Mouse (Mus musculus): ENCODE measurements at regions not wholly inside any gene's neighbourhood (a gene's known extent, or its start where the extent isn't known, plus 50 kb on each side); places are given as distances from the start of the nearest gene placed in this dataset.

DNA sequence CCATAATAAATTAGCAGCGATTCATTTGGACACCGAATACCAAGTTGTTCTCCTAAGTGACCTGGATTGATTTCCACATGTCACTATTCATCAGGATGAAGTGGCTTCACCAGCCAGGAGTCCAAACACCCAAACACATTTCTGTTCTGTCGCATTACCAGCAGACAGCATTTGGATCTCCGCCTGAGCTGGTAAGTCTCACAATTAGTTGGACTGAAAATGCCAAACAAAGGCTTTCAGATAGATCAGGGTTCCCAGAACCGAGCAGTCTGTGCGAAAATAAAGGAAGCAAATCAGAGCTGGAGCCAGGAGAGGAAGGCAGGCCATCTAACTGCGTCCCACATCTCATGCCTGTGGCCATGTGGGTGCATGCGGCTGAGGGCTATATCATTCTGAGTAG is 251.5 kb upstream of the Eef2kmt start:
- in situ Hi-C loops (cut with MboI; ENCODE audit: low pct_unique_long_range_greater_than_20kb in 1 of 2, low sequenced_read_pairs in 2 of 2, unreplicated experiment in 1 of 2): no loop called here

DNA sequence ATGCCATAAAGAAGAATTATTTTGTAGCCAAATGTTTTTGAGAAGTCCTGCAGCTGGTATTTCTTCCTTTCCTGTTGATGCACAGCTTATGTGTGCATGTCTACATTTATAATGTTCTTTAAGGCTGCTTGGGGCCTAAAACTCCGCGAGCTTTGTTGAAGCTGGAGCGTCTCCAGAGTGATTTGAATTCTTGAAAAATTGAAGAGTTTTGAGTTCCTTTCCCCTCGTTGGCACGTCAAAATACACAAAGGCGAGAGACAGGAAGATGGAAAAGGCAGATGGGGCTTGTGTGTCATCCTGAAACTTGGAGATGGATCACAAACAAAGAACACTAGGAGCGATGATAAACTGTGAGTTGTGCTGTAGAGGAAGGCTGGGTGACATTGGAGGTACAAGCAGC is 246.2 kb upstream of the Eef2kmt start:
- in situ Hi-C loops (cut with MboI; ENCODE audit: low pct_unique_long_range_greater_than_20kb in 1 of 2, low sequenced_read_pairs in 2 of 2, unreplicated experiment in 1 of 2): no loop called here

DNA sequence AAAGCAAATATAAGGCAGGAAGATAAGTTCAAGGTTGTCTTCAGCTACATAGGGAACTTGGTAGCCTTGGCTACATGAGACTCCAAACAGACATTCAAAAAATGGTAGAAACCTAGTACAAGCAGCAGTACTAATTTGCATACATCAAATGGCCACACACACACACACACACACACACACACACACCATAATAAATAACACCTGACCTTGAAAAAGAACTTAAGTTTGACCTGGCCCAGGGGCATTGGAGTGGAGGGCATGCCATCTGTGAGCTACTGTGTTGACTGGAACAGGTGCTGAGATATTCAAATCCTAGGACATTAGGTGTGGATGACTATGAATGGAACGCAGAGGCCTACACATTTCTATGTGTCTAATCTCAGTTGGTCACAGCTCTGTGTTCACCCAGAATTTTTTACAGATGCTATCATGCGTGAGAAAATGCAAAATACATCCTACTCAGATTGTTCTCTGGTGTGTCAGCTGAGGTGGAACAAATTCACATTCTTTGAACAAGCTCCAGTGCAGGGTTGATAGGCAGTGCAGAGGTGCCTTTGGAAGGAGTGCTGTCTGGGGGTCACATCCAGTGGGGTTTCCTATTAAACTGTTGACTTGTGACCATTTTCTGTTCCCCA is 240.4 kb upstream of the Eef2kmt start:
- in situ Hi-C loops (cut with MboI; ENCODE audit: low pct_unique_long_range_greater_than_20kb in 1 of 2, low sequenced_read_pairs in 2 of 2, unreplicated experiment in 1 of 2): no loop called here

DNA sequence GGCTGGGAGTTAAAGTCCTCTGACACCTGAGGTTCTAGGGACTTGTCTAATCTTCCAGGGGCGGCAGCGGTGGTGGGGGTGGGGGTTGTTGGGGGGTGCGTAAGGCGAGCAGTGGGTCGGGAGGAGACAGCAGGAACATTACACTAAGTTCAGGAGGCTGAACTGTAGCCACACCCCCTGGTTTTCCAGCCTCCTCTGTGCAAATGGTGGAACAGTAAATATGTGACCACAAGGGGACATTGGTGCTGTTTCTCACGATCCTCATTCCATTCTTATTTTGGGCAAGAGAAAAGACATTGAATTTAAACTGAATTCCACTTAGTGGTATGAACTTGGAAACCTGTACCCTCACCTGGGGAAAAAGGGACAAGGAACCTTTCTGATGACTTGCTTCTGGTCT is 237.6 kb upstream of the Eef2kmt start:
- in situ Hi-C loops (cut with MboI; ENCODE audit: low pct_unique_long_range_greater_than_20kb in 1 of 2, low sequenced_read_pairs in 2 of 2, unreplicated experiment in 1 of 2): no loop called here

DNA sequence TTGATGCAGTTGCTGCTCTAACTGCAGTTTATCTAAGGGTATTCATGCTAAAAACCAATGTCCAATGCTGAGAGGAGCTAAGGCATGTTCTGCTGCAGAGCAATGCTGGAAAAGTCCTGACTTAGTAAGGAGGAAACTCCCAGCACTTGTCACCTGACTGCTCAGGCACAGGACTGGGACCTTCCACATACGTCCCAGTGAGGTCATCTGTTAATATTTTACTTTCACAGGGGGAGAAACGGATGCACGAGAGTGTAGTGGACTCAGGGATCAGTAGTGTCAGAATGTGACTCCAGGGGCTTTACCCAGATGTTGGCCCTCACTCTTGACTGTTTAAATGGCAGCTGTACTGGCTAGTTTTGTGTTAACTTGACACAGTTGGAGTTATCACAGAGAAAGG is 231.5 kb upstream of the Eef2kmt start:
- in situ Hi-C loops (cut with MboI; ENCODE audit: low pct_unique_long_range_greater_than_20kb in 1 of 2, low sequenced_read_pairs in 2 of 2, unreplicated experiment in 1 of 2): no loop called here

DNA sequence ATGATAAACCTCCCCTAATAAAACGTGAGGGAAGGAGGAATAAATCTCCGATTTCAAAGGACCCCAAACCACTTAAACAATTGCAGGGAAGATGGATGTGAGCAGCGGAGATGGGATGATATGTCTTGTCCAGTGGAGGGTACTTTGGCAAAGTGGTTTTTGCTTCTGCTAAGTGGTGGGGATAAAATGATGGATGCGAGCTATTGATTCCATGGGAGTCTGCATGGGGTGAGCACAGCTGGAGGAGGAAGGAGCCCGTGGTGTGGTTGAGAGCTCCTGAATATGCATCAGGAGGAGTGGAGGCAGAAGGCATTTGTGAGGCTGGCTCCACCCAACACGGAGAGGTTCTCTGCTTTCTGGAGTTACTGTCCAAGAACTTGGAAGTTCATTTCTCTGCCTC is 227.6 kb upstream of the Eef2kmt start:
- in situ Hi-C loops (cut with MboI; ENCODE audit: low pct_unique_long_range_greater_than_20kb in 1 of 2, low sequenced_read_pairs in 2 of 2, unreplicated experiment in 1 of 2): no loop called here

DNA sequence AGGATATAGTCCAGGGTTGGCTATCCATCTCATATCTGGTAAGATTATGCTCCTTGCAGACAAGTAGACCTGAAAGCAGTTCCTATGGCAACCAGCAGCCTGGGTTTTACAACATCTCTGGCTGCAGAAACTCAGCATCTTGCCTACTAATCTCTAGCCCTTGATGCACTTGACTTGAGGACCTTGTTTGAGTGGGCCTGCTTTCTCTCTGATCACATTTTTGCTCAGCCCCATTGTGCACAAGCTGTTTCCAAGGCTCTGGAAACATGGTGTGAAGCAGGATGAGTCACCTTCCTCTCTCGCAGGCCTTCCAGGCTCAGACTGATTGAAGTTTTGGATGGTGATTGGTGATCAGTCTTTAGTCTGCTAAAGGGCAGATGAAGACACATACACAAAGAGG is 224.4 kb upstream of the Eef2kmt start:
- in situ Hi-C loops (cut with MboI; ENCODE audit: low pct_unique_long_range_greater_than_20kb in 1 of 2, low sequenced_read_pairs in 2 of 2, unreplicated experiment in 1 of 2): no loop called here

DNA sequence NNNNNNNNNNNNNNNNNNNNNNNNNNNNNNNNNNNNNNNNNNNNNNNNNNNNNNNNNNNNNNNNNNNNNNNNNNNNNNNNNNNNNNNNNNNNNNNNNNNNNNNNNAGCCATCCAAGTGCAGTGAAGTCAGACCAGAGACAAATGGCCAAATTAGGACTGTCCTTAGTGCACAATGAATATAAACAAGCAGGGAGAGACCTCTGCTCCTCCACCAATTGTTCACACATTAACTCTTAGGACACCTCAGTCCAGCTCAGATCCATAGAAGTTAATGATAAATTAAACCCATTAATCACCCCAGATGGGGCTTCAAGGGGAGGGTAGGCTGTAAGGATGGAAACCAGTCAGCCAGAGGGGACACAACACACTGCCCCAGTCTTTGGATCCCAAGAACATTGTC is 223.2 kb upstream of the Eef2kmt start:
- in situ Hi-C loops (cut with MboI; ENCODE audit: low pct_unique_long_range_greater_than_20kb in 1 of 2, low sequenced_read_pairs in 2 of 2, unreplicated experiment in 1 of 2): loop anchor here in 1 of 2 experiments (5.0 kb wide), 1 partner anchor 53 kb away; no protein-coding TSS in a partner anchor

DNA sequence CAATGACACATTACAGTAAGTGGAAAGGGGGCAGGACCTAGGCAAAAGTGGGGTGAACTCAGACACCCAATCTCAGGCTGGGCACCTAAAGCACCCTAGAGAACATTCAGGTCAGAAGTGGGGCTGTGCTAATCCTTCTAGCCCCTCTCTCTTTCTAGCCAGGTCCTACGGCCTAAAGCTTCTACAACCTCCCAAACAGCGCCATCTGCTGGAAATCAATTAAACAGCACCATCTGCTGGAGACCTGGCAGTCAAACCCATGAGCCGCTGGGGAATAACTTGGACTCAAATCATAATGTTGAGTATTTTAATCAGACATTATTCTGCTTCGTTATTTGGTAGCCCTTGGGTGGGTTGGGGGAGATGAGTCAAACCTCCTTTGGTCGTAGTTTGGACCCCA is 215.5 kb upstream of the Eef2kmt start:
- in situ Hi-C loops (cut with MboI; ENCODE audit: low pct_unique_long_range_greater_than_20kb in 1 of 2, low sequenced_read_pairs in 2 of 2, unreplicated experiment in 1 of 2): no loop called here

DNA sequence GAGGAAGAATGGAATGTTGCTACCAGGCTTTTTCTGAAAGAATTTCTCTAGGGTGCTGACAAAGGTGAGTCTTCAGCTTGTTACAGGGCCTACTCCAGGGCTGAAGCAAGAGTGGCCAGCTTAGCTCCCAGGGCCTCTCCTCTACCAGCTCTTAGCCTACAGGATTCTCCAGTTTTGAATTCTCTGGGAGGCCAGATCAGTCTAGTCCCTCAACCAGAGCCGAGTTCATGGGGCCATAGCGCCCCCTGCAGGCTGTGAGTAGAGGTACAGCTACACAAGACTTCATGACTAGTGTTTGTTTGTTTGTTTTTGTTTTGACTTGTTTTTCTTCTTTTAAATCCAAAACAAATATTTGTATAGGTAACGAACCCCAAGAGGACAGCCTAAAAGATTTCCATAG is 211.8 kb upstream of the Eef2kmt start:
- in situ Hi-C loops (cut with MboI; ENCODE audit: low pct_unique_long_range_greater_than_20kb in 1 of 2, low sequenced_read_pairs in 2 of 2, unreplicated experiment in 1 of 2): no loop called here

DNA sequence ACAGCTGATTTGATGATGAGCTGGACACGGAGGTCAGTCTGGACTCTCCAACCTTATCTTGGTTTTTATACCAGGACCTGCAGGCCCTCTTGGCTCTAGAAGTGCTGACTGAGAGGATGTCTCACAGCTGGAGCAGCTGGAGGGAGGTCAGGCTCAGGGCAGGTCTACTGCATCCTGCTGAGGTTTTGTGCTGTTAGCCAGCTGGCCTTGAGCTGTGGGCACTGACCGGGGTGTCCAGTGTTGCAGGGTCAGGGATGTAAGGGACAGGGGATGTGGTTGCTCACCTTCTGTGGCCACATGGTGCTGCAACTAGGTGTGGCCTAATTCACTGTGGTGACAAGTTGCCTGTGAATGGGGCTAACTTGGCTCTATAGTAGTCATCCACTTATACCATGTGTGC is 211.0 kb upstream of the Eef2kmt start:
- in situ Hi-C loops (cut with MboI; ENCODE audit: low pct_unique_long_range_greater_than_20kb in 1 of 2, low sequenced_read_pairs in 2 of 2, unreplicated experiment in 1 of 2): no loop called here

DNA sequence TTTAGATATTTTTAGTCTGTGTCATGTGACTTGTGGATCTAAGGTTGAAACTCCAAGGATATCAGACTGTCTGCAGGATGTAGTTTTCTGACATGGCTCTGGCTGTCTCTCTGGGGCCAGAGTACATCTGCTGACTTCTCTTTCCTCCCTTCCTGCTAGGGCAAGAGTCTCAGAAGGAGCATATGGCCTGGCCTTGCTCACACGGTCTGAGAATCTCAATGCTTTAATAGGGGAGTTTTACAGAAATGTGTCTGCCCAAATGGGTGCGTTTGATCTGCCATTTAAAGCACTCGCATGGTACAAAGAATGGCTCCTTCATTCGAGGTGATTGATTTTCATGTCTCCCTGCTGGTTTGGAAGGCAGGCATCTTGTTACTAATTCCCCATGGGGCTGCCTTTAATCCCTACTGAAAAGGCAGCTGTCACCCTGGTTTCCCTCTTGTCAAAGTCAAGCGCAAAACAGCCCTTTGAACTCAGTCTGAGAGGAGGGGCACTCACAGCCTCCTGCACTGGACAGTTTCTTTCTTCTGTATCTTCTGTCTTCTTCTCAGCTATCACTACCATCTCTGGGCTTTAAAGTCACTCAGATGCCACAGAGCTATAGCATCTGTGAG is 199.7 kb upstream of the Eef2kmt start:
- in situ Hi-C loops (cut with MboI; ENCODE audit: low pct_unique_long_range_greater_than_20kb in 1 of 2, low sequenced_read_pairs in 2 of 2, unreplicated experiment in 1 of 2): no loop called here

DNA sequence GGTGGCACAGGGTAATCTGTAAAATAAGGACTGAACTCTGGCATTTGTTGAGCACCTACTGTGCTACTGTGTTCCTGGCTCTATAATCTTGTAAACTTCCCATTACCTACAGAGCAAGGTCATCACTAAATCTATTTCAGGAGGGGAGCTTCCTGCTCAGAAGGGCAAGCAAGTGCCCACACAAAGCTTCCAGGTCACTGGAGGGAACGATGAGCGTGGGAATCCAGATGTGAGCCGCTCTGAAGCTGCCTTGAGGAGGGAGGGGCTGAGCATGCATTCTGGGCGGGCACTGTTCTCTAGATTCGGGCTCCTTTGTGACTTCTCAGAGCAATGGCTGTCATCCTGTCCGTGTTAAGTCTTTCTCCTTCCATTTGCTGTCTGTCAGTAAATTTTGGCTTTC is 198.5 kb upstream of the Eef2kmt start:
- in situ Hi-C loops (cut with MboI; ENCODE audit: low pct_unique_long_range_greater_than_20kb in 1 of 2, low sequenced_read_pairs in 2 of 2, unreplicated experiment in 1 of 2): no loop called here

DNA sequence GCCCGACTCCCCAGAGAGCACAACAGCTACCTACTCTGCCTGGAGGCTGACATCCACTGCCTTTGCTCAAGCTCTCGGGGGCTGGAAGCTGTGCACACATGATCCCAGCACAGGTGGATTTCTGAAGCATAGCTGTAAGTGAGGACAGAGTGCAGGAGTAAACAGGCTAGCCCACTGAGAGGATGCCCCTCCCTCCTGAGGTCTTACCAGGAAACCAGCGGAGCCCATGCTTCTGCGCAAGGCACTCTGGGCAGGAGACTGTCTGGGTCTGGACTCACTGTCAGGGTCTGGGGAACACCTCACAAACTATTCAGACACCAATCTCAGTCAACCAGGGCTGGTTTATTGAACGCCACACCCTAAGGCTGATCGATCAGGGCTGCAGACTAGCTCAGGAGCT is 197.2 kb upstream of the Eef2kmt start:
- in situ Hi-C loops (cut with MboI; ENCODE audit: low pct_unique_long_range_greater_than_20kb in 1 of 2, low sequenced_read_pairs in 2 of 2, unreplicated experiment in 1 of 2): no loop called here

DNA sequence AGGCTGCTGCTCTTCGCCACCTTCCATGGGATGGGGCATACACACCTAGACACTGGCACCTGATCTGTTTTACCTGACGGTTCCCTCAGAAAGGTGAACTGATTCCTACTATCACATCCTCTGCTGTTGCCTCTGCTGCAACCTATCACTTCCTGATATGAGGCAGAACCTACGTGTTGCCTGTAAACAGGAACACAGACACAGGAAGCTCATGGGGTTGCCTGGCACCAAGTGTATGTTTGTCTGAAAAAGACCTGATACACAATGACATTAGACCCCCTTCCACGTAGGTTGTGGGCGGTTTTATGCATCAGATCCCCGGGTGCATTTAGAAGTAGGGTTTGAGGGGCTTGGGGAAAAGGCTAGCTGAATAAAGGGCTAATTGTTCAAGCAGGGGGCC is 190.0 kb upstream of the Eef2kmt start:
- in situ Hi-C loops (cut with MboI; ENCODE audit: low pct_unique_long_range_greater_than_20kb in 1 of 2, low sequenced_read_pairs in 2 of 2, unreplicated experiment in 1 of 2): no loop called here

DNA sequence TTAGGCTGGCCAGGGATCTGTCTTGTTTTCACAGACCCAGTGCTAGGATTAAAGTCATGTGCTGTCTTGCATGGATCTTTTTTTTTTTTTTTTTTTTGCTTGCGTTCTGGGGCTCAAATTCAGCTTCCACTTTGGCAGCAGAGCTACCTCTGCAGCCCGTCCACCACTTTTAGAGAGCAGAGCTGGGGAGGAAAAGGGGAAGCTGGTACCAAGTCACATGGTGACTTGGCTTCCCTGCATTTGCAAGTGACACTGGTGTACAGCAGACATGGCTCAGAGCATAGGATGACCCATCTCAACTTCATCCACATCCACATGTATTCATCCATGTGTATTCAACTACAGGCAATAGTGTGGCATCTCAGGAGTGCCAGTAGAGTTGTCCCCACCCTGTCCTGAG is 189.0 kb upstream of the Eef2kmt start:
- in situ Hi-C loops (cut with MboI; ENCODE audit: low pct_unique_long_range_greater_than_20kb in 1 of 2, low sequenced_read_pairs in 2 of 2, unreplicated experiment in 1 of 2): no loop called here

DNA sequence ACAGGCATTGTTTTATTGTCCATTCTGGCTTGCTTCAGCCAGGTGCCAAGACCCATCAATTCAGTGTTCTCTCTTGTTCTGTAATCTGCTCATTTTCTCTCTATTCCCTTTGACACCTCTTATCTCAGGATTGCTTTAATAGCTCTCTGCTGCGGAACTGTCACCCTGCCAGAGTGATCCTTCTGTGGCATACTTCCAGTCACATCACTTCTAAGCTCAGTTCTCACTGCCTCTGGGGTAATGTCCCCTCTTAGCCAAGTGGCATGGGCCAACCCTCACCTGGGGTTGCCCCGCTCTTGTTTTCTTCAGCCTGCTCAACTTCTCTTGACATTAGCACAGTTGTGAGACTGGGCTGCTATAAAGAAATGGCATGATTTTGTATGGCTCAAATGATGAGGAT is 183.9 kb upstream of the Eef2kmt start:
- in situ Hi-C loops (cut with MboI; ENCODE audit: low pct_unique_long_range_greater_than_20kb in 1 of 2, low sequenced_read_pairs in 2 of 2, unreplicated experiment in 1 of 2): no loop called here

DNA sequence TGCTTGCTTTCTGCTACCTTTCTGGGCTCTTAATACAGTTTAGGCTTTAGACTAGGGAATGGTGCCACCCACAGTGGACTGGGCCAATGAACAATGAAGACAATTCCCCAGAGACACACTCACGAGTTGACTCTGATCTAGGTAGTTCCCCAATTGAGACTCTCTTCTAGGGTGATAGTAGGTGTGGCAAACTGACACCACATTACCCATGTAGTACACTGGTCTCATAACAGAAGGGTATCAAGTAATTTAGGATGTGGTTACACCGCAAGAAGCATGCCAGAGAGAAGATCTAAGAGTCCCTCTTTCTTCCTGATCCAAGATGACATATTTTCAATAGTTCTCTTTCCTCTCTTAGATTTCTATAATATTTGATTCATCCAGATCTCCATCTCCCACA is 182.6 kb upstream of the Eef2kmt start:
- in situ Hi-C loops (cut with MboI; ENCODE audit: low pct_unique_long_range_greater_than_20kb in 1 of 2, low sequenced_read_pairs in 2 of 2, unreplicated experiment in 1 of 2): no loop called here

DNA sequence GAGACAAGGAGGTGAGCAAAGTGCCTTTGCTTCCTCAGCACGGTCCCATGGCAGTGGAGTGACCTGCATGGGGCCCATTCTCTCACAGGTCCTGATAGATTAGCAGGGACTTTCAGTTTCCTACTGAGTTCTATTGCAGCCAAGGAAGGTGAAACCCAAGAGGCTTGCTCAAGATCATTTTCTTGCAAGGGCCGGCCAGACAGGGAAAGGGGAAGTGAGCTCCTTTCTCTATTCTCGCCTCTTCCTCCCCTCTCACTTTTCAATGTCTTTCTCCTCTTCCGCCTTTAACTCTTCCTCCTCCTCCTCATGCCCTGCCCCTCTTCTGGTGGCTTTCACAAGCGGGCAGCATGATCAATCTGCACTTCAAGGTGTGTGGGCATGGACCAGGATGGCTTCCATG is 175.9 kb upstream of the Eef2kmt start:
- in situ Hi-C loops (cut with MboI; ENCODE audit: low pct_unique_long_range_greater_than_20kb in 1 of 2, low sequenced_read_pairs in 2 of 2, unreplicated experiment in 1 of 2): no loop called here

DNA sequence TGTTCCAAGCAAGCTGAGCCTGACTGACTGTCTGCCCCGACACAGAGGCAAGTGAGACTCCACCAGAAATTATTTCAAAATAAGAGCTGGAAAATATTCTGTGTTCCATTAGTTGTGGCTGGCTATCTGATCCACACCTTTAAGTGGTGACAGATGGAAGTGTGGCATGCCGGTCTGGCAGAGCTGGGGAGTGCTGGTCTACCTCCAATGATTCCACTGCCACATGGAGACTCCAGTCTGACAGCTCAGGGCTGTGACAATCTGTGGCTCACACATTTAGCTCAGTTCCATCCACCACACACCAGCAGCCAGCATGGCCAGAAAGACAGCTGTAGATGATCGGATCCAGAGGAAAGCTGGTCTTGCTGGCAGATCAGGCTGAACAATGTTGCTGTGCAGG is 175.3 kb upstream of the Eef2kmt start:
- in situ Hi-C loops (cut with MboI; ENCODE audit: low pct_unique_long_range_greater_than_20kb in 1 of 2, low sequenced_read_pairs in 2 of 2, unreplicated experiment in 1 of 2): no loop called here

DNA sequence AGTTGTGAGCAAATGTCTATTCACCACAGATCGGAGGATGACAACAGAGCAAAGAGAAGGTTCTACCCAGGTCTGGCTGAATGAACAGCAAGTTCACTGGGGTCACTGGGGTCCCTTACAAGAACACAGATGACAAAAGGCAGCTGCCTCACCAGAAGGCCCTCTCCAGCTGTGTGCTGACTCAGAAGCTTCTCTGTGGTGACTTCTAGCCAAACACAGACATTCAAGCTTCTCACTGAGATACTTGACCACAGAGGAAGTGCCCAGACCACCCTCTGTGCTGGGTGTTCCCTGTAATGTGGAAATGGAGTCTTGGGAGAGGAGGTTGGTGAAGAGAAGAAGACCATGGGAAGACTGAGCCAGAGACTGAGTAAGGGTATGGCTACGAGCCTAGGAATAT is 173.7 kb upstream of the Eef2kmt start:
- in situ Hi-C loops (cut with MboI; ENCODE audit: low pct_unique_long_range_greater_than_20kb in 1 of 2, low sequenced_read_pairs in 2 of 2, unreplicated experiment in 1 of 2): no loop called here

All from mouse embryonic stem cell (cell line).